Comparison of ENCODE assay signal across 9 mouse cellular contexts in genomic region chr14:48119012-48119647, GRCm38 (mm10). TPM values are rescaled to one million over a fixed set of nuclear protein-coding genes. Genes with fewer than 3 reads are reported as not detected.
DNase-seq lines count a peak whose midpoint lies in the region; ATAC-seq and TF ChIP-seq lines count a peak whose summit lies in the region.
"Had no signal": no experiment of that assay in that cellular context is flagged by ENCODE, and none has a peak within 500 bp of the region (broad histone marks: within the 10 kb centered on the region; RNA-seq: fewer than 3 reads in every experiment).

No protein-coding gene starts in this region.

- DNase-seq in kidney, postnatal 0 days (ENCODE audit: low spot score) = no peak
- DNase-seq in kidney, postnatal 14 days = no peak
- DNase-seq in cerebellum, postnatal 36 days = peak; percentile 25 to 38
- peak; percentile 74 for DNase-seq in midbrain, postnatal 0 days (ENCODE audit: low spot score)
- no peak for DNase-seq in adrenal gland, postnatal 10 days
- no peak for DNase-seq in natural killer cell, adult 2 months (ENCODE audit: low spot score in 2 of 2)
- DNase-seq in right cerebral cortex, adult 18-20 months = no peak

- no peak overlapping the region for H3K9ac ChIP-seq in kidney, postnatal 0 days (ENCODE audit: low read depth, low read length)
- no peak overlapping the region for H3K9ac ChIP-seq in hindbrain, embryonic 13.5 days
- H3K9ac ChIP-seq in midbrain, postnatal 0 days (replicated peaks; ENCODE audit: low read length, poor library complexity, severe bottlenecking) = no peak overlapping the region

- H3K4me1 ChIP-seq in kidney, postnatal 0 days (replicated peaks; ENCODE audit: insufficient read depth, low read length) = peaks cover 4% of the 10 kb centered on the region; the same call in 1 of the 2 replicates
- H3K4me1 ChIP-seq in hindbrain, embryonic 13.5 days (replicated peaks) = peaks cover 45% of the 10 kb centered on the region
- H3K4me1 ChIP-seq in midbrain, postnatal 0 days (ENCODE audit: insufficient read depth, low read length) = 0 out of 2 replicates have a peak, but pooled peaks cover 2% of the 10 kb centered on the region

- H3K36me3 ChIP-seq in kidney, postnatal 0 days (ENCODE audit: insufficient read depth, low read length) = no peaks in the 10 kb centered on the region
- H3K36me3 ChIP-seq in hindbrain, embryonic 13.5 days = no peaks in the 10 kb centered on the region
- H3K36me3 ChIP-seq in midbrain, postnatal 0 days (ENCODE audit: insufficient read depth, low read length) = no peaks in the 10 kb centered on the region

- H3K27ac ChIP-seq in kidney, postnatal 0 days = no peak overlapping the region
- H3K27ac ChIP-seq in hindbrain, embryonic 13.5 days = peak overlapping the region; percentile 10; the same call in 1 of the 2 replicates
- no peak overlapping the region for H3K27ac ChIP-seq in midbrain, postnatal 0 days (ENCODE audit: low read depth, low read length)

- ATAC-seq in kidney, postnatal 0 days (replicated peaks; ENCODE audit: low FRiP score, low read depth) = no peak
- ATAC-seq in hindbrain, embryonic 13.5 days (ENCODE audit: low FRiP score) = no peak
- ATAC-seq in midbrain, postnatal 0 days (ENCODE audit: low FRiP score) = no peak

- peak overlapping the region; percentile 17; the same call in 1 of the 2 replicates for H3K4me2 ChIP-seq in kidney, postnatal 0 days (ENCODE audit: low read length)
- peak overlapping the region; percentile 86 for H3K4me2 ChIP-seq in hindbrain, embryonic 13.5 days
- peak overlapping the region; percentile 28 for H3K4me2 ChIP-seq in midbrain, postnatal 0 days (ENCODE audit: low read depth, low read length, poor library complexity, severe bottlenecking)

- no peaks in the 10 kb centered on the region for H3K27me3 ChIP-seq in kidney, postnatal 0 days (ENCODE audit: insufficient read depth, low read length)
- H3K27me3 ChIP-seq in hindbrain, embryonic 13.5 days = no peaks in the 10 kb centered on the region
- H3K27me3 ChIP-seq in midbrain, postnatal 0 days (ENCODE audit: insufficient read depth, low read length) = no peaks in the 10 kb centered on the region

- no peak for TF ChIP-seq CTCF in kidney, postnatal 0 days (IDR thresholded peaks at IDR 0.05; ENCODE audit: low read depth)
- no peak for TF ChIP-seq CTCF in midbrain, postnatal 0 days (IDR thresholded peaks at IDR 0.05)

- WGBS in kidney, postnatal 0 days = 17% methylated on average over 9 of the region's 9 CpGs
- WGBS in hindbrain, embryonic 13.5 days = 8% methylated on average over 9 of the region's 9 CpGs
- WGBS in midbrain, postnatal 0 days = 5% methylated on average over 9 of the region's 9 CpGs

- no peaks in the 10 kb centered on the region for H3K9me3 ChIP-seq in kidney, postnatal 0 days (replicated peaks; ENCODE audit: low read length)
- H3K9me3 ChIP-seq in hindbrain, embryonic 13.5 days = no peaks in the 10 kb centered on the region
- H3K9me3 ChIP-seq in midbrain, postnatal 0 days (ENCODE audit: low read length) = no peaks in the 10 kb centered on the region

- no peak overlapping the region for H3K4me3 ChIP-seq in kidney, postnatal 0 days (replicated peaks; ENCODE audit: low read depth, low read length)
- peak overlapping the region; percentile 6; the same call in 1 of the 2 replicates for H3K4me3 ChIP-seq in hindbrain, embryonic 13.5 days
- H3K4me3 ChIP-seq in midbrain, postnatal 0 days (ENCODE audit: low read depth, low read length) = peak overlapping the region; percentile 85; the same call in 1 of the 2 replicates

RNA-seq across cellular contexts. Expression of gene Peli2, which starts 1.5 kb away (rescaled TPM):
- 6.9 and 7.3 TPM in 2 replicates for polyA plus RNA-seq in kidney, postnatal 0 days (2015; fragmentation: Nextera tagmentation; extraction: Ambion mirVana)
- 8.3 and 10.6 TPM in 2 replicates for polyA plus RNA-seq in hindbrain, embryonic 13.5 days (2015; fragmentation: Nextera tagmentation; extraction: Ambion mirVana)
- 11.5 and 22.3 TPM in 2 replicates for total RNA-seq in midbrain, postnatal 0 days (2014; rRNA removed)
- 5.6 and 6.5 TPM in 2 replicates for polyA plus RNA-seq in midbrain, postnatal 0 days (2015; fragmentation: Nextera tagmentation; extraction: Ambion mirVana)
- 10 to 100 TPM; 23.9 to 29.1 TPM for total RNA-seq in adrenal gland, postnatal 10 days (2021)
- total RNA-seq: MEL had no signal

Comparison
In these comparisons a context has a peak if more than half of its experiments do, and no peak if none do; other contexts are left out.
1. DNase-seq: peak in cerebellum, postnatal 36 days (2 of 2) and midbrain, postnatal 0 days (single experiment); none in kidney, postnatal 0 days (single experiment), kidney, postnatal 14 days (single experiment), adrenal gland, postnatal 10 days (single experiment), natural killer cell, adult 2 months (0 of 2) and right cerebral cortex, adult 18-20 months (single experiment).
2. H3K4me2 ChIP-seq: peak in every context shown above with its lines; median percentile 86 in hindbrain, embryonic 13.5 days; 28 in midbrain, postnatal 0 days; 17 in kidney, postnatal 0 days.